8 mouse cellular contexts compared by ENCODE assay signal in the genomic region with DNA sequence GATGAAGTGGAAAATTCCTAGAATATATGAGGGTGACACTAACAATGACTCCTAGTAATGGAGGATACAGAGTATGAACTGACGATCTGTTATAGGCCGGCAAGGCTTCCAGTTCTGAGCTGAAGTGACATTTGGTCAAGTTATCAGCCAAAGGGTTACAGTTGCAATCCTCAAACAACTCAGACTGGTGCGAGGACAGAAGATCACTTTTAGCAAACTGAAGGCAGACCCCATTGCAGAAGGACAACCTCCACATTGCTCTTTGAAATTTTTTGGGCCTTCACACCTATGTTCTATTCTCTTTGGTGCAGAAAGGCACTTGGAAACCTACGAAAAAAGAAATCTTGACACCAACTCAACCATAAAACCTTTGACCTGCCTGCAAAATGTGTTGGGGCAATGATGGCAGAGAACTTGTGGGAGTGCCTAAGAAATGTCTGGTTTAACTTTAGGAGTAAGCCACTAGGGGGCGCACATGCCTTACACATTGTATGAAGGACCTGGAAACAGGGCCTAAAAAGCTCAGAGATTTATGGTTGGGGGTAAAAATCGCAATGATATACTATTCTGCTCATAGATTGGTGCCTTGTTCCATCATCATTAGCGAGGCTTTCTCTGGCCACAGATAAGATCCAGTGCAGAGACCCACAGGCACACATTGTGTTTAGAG.
DNase-seq lines count a peak whose midpoint lies in the region; ATAC-seq and TF ChIP-seq lines count a peak whose summit lies in the region.

No protein-coding gene starts in this region.

- no peak overlapping the region for H3K4me3 ChIP-seq in ES-Bruce4 (ENCODE audit: low read depth, low read length)
- no peak overlapping the region for H3K4me3 ChIP-seq in forebrain, embryonic 16.5 days (replicated peaks; ENCODE audit: low read length)
- H3K4me3 ChIP-seq in layer of hippocampus, adult 2 months = no peak overlapping the region
- no peak overlapping the region for H3K4me3 ChIP-seq in midbrain, embryonic 10.5 days
- H3K4me3 ChIP-seq in testis, adult 2 months (ENCODE audit: control insufficient read depth, low read depth, low read length) = no peak overlapping the region

- no peak for TF ChIP-seq EP300 in ES-Bruce4 (IDR thresholded peaks at IDR 0.05; ENCODE audit: insufficient read depth, low read depth, low read length)

- no peaks in the 10 kb centered on the region for H3K4me1 ChIP-seq in ES-Bruce4 (ENCODE audit: control insufficient read depth, insufficient read depth, low read length)
- H3K4me1 ChIP-seq in forebrain, embryonic 16.5 days (replicated peaks; ENCODE audit: control insufficient read depth, insufficient read depth, low read length) = 0 out of 2 replicates have a peak, but pooled peaks cover 4% of the 10 kb centered on the region
- H3K4me1 ChIP-seq in midbrain, embryonic 10.5 days = no peaks in the 10 kb centered on the region
- no peaks in the 10 kb centered on the region for H3K4me1 ChIP-seq in testis, adult 2 months (ENCODE audit: control insufficient read depth, insufficient read depth, low read length)

- peak; percentile 22 for TF ChIP-seq CTCF in ES-Bruce4 (IDR thresholded peaks at IDR 0.05; ENCODE audit: low read depth, low read length)
- TF ChIP-seq CTCF in layer of hippocampus, adult 2 months (conservative IDR thresholded peaks at IDR 0.05) = peak; percentile 87
- TF ChIP-seq CTCF in testis, adult 2 months (IDR thresholded peaks at IDR 0.05; ENCODE audit: control insufficient read depth, insufficient read depth, insufficient replicate concordance, low read depth, low read length) = peak; percentile 5; the same call in 1 of the 2 replicates

- no peaks in the 10 kb centered on the region for H3K36me3 ChIP-seq in ES-Bruce4 (ENCODE audit: control insufficient read depth, insufficient read depth, low read length, poor library complexity, severe bottlenecking)
- no peaks in the 10 kb centered on the region for H3K36me3 ChIP-seq in forebrain, embryonic 16.5 days (ENCODE audit: control insufficient read depth, insufficient read depth)
- H3K36me3 ChIP-seq in midbrain, embryonic 10.5 days = no peaks in the 10 kb centered on the region
- no peaks in the 10 kb centered on the region for H3K36me3 ChIP-seq in testis, adult 2 months (ENCODE audit: control insufficient read depth, insufficient read depth, low read length)

- H3K27ac ChIP-seq in ES-Bruce4 (ENCODE audit: insufficient read depth, low read length) = no peak overlapping the region
- no peak overlapping the region for H3K27ac ChIP-seq in forebrain, embryonic 16.5 days (ENCODE audit: low read length)
- no peak overlapping the region for H3K27ac ChIP-seq in layer of hippocampus, adult 2 months
- no peak overlapping the region for H3K27ac ChIP-seq in midbrain, embryonic 10.5 days (replicated peaks)
- H3K27ac ChIP-seq in testis, adult 2 months (ENCODE audit: control insufficient read depth, insufficient read depth, low read depth, low read length) = no peak overlapping the region

- H3K9ac ChIP-seq in ES-Bruce4 (ENCODE audit: low read depth, poor library complexity, severe bottlenecking) = no peak overlapping the region
- no peak overlapping the region for H3K9ac ChIP-seq in forebrain, embryonic 16.5 days (replicated peaks; ENCODE audit: low read depth, low read length)

- DNase-seq in gastrocnemius, postnatal 14 days = peak; percentile 20
- DNase-seq in gastrocnemius, adult 18-20 months (ENCODE audit: low spot score) = no peak
- DNase-seq in layer of hippocampus, adult 2 months (ENCODE audit: low spot score in 2 of 2) = peak; percentile 13 to 71
- DNase-seq in midbrain, embryonic 10.5 days (ENCODE audit: low spot score) = peak; percentile 65

- ATAC-seq in cerebellum, adult (ENCODE audit: insufficient number of reproducible peaks, low FRiP score, low TSS enrichment) = peak; percentile 40; the same call in 1 of the 2 replicates
- peak; percentile 84 for ATAC-seq in forebrain, embryonic 16.5 days

- H3K27me3 ChIP-seq in ES-Bruce4 (ENCODE audit: control insufficient read depth, insufficient read depth, low read length, poor library complexity, severe bottlenecking) = no peaks in the 10 kb centered on the region
- no peaks in the 10 kb centered on the region for H3K27me3 ChIP-seq in forebrain, embryonic 16.5 days (replicated peaks; ENCODE audit: control insufficient read depth, insufficient read depth, low read length)
- H3K27me3 ChIP-seq in midbrain, embryonic 10.5 days (ENCODE audit: low read depth, poor library complexity, severe bottlenecking) = no peaks in the 10 kb centered on the region
- no peaks in the 10 kb centered on the region for H3K27me3 ChIP-seq in testis, adult 2 months (ENCODE audit: control insufficient read depth, insufficient read depth, low read length)

- H3K4me2 ChIP-seq in forebrain, embryonic 16.5 days (ENCODE audit: low read length) = no peak overlapping the region

- WGBS in forebrain, embryonic 16.5 days = 47% methylated on average over 7 of the region's 7 CpGs
- 51% methylated on average over 7 of the region's 7 CpGs for WGBS in midbrain, embryonic 10.5 days

- no peaks in the 10 kb centered on the region for H3K9me3 ChIP-seq in ES-Bruce4 (replicated peaks; ENCODE audit: control insufficient read depth, insufficient read depth, low read length, poor library complexity, severe bottlenecking)
- H3K9me3 ChIP-seq in forebrain, embryonic 16.5 days (ENCODE audit: control insufficient read depth, low read length) = no peaks in the 10 kb centered on the region
- H3K9me3 ChIP-seq in midbrain, embryonic 10.5 days (replicated peaks) = no peaks in the 10 kb centered on the region

- no peak for TF ChIP-seq POLR2A in ES-Bruce4 (IDR thresholded peaks at IDR 0.05; ENCODE audit: insufficient read depth, low read length)
- no peak for TF ChIP-seq POLR2A in testis, adult 2 months (IDR thresholded peaks at IDR 0.05; ENCODE audit: control insufficient read depth, low read depth, low read length)

- intact Hi-C loops in gastrocnemius, postnatal 14 days (cut with DNase I; ENCODE audit: low total_unique reads) = no loop called here

Comparison
In these comparisons a context has a peak if more than half of its experiments do, and no peak if none do; other contexts are left out.
1. CTCF ChIP-seq: peak in every context shown above with its lines; median percentile 87 in layer of hippocampus, adult 2 months; 22 in ES-Bruce4; 5 in testis, adult 2 months.